Mouse (Mus musculus) limb, embryonic 11.5 days (tissue): ENCODE results near the gene Pgm5. TPM values are rescaled to one million over a fixed set of nuclear protein-coding genes. Genes with fewer than 3 reads are reported as not detected.

Experiments used
- ATAC-seq: fragments of 200-750 bp; cut with Nextera tagmentation; 2 replicates; pipeline ENCODE4 v1.8.0; 2017; ENCODE audit warnings: low read depth; ENCODE audit not compliant: insufficient number of reproducible peaks, low FRiP score, low TSS enrichment
- DNase-seq: peaks from one replicate; pipeline ENCODE4 v3.0.0-alpha.2; 2015; ENCODE audit warnings: low spot score
- H3K27ac ChIP-seq: fragments of 300-500 bp; sonication (generic); replicated peaks from 2 replicates; pipeline ENCODE4 v1.5.1; 2014; ENCODE audit warnings: low read depth, mild to moderate bottlenecking, low read length
- H3K27me3 ChIP-seq: fragments of 300-500 bp; sonication (generic); 2 replicates; pipeline ENCODE4 v1.6.1; 2014; ENCODE audit warnings: mild to moderate bottlenecking, low read length, mixed read lengths; ENCODE audit not compliant: control insufficient read depth, insufficient read depth
- H3K36me3 ChIP-seq: fragments of 300-500 bp; sonication (generic); 2 replicates; pipeline ENCODE4 v1.6.1; 2014; ENCODE audit warnings: mild to moderate bottlenecking, low read length, moderate library complexity, mixed read lengths; ENCODE audit not compliant: control insufficient read depth, insufficient read depth
- H3K4me1 ChIP-seq: fragments of 300-500 bp; sonication (generic); 2 replicates; pipeline ENCODE4 v1.6.1; 2014; ENCODE audit warnings: low read length, mixed read lengths; ENCODE audit not compliant: control insufficient read depth, insufficient read depth
- H3K4me2 ChIP-seq: fragments of 300-500 bp; sonication (generic); 2 replicates; pipeline ENCODE4 v1.6.1; 2014; ENCODE audit warnings: low read depth, mild to moderate bottlenecking, moderate library complexity; ENCODE audit not compliant: severe bottlenecking
- H3K4me3 ChIP-seq: fragments of 300-500 bp; sonication (generic); 2 replicates; pipeline ENCODE4 v1.5.1; 2014; ENCODE audit warnings: low read depth, low read length
- H3K9ac ChIP-seq: fragments of 300-500 bp; sonication (generic); 2 replicates; pipeline ENCODE4 v1.6.1; 2014; ENCODE audit warnings: mild to moderate bottlenecking, low read length
- H3K9me3 ChIP-seq: fragments of 300-500 bp; sonication (generic); 2 replicates; pipeline ENCODE4 v1.6.1; 2016; ENCODE audit warnings: low read length; ENCODE audit not compliant: control insufficient read depth
- WGBS: fragments of 180-500 bp; shearing (Covaris S2); extraction: QIAGEN DNeasy Blood & Tissue Kit; methylation state at CpG from one replicate; pipeline ENCODE4 v1.1.7; 2014; 5-methylcytosine and 5-hydroxymethylcytosine counted together
- polyA plus RNA-seq: library from polyadenylated mRNA; unstranded; fragments of >200 nt; fragmentation: Nextera tagmentation; extraction: Ambion mirVana; gene quantifications from 2 replicates; pipeline ENCODE4 v1.2.1, GENCODE M21; 2014

The Pgm5 gene
- 1.6 and 1.7 TPM in 2 replicates for polyA plus RNA-seq

DNA sequence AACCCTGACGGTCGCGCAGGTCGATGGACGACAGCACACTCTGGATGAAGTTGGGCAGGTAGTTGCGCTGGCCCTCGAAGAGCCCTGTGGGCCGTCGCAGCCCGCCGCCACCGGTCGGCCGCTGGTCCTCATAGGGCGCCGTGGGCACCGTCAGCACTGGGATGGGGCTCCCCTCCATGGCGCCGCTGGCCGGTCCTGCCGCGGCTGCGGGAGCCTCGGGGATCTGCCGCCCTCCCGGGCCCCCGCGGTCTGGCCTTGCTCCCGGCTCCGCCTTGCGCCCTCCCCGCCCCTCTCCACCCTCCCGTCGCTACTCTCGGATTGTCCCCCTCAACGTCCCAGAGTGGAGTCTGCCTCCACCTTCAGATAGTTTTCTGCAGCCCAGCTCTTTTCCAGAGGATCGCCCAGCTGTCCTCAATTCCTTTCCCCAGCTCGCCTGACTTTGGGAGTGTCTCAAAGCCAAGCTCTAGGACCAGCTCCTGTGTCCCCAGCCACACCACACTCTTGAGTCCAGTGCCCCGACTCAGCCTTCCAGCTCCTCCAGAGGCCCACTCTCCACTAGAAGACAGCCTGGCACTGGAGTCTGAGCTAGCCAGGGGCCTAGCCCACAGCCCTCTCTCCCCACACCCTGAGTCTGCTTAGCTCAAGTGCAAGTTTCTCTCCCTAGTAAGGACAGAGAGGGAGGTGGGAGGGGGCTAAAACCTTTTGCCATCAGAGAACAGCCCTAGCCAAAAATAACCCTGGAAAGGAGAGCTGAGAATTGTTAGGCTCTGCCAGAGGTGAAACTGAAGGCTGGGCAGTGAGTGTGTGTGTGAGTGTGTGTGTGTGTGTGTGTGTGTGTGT, at the start of gene Pgm5:
Gene Pgm5 (minus strand): TSS at position 244 of the 840 bp plus-strand sequence.
- ATAC-seq (peak; percentile 39; the same call in 1 of the 2 replicates), DNase-seq (peak; percentile 42)
- peak within 1 kb of the TSS; percentile 55 for H3K9ac ChIP-seq
- peak within 1 kb of the TSS; percentile 38 for H3K4me3 ChIP-seq
- no peaks in the 10 kb centered on the region for H3K36me3 ChIP-seq
- H3K27ac ChIP-seq = no peak within 1 kb of the TSS
- peaks cover 6% of the 10 kb centered on the region; the same call in 1 of the 2 replicates for H3K27me3 ChIP-seq
- under 1% methylated on average over 39 of the region's 39 CpGs for WGBS
- H3K9me3 ChIP-seq = no peaks in the 10 kb centered on the region
- peak within 1 kb of the TSS; percentile 75 for H3K4me2 ChIP-seq
- H3K4me1 ChIP-seq = peaks cover 5% of the 10 kb centered on the region; the same call in 1 of the 2 replicates

DNA sequence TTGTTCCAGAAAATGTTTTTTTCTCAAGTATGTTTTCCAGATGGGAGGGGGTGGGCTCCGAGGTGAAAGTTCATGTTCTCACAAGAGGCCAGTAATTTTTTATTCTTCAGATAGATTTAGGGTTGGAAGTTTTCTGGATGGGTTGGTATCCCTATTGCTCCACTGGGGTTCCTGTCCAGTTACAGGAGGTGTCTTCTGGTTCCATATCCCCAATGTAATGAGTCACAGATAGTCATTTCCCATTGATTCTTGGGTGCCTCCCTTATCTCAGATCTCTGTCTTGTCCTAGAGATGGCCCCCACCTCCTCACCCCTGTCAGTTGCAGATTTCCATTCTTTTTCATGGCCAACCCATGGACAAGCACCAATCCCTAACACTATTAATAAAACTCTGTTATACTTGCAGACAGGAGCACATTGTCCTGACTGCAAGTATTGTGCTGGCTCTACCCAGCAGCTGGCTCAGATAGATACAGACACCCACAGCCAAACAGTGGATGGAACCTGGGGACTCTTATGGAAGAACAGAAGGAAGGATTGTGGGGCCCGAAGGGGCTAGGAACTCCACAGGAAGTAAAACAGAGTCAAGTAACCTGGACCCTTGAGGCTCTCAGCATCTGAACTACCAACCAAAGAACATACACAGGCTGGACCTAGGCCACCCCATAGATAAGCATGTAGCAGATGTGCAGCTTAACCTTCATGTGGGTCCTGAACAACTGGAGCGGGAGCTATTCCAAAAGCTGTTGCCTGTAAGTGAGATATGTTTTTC, 46.9 kb upstream of the Pgm5 start:
- H3K4me1 ChIP-seq = no peaks in the 10 kb centered on the region
- H3K27me3 ChIP-seq = no peaks in the 10 kb centered on the region
- no peaks in the 10 kb centered on the region for H3K9me3 ChIP-seq
- H3K9ac ChIP-seq = no peak overlapping the region
- WGBS = 91% methylated on average over 3 of the region's 3 CpGs
- H3K4me3 ChIP-seq = no peak overlapping the region
- no peak overlapping the region for H3K27ac ChIP-seq
- H3K4me2 ChIP-seq = no peak overlapping the region
- no peaks in the 10 kb centered on the region for H3K36me3 ChIP-seq
- ATAC-seq (no peak), DNase-seq (no peak)

DNA sequence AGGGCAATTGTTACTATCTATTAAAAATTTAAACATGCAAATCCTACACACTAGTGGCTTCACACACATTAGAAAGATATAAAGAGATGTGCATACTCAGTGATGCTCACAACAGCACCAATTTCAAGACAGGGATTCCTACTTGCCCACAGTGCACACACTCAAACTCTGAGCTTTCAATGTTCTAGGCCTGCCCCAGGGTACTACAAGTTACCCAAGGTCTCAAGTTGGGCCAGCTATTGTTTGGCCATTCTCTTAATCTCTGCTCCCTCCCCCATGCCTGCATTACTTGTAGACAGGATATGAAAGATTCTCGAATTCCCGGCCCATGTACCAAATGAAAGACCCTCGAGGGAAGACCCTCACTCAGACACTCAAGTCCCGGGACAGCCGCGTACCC, 46.0 kb upstream of the Pgm5 start:
- no peak for DNase-seq
- Histone ChIP-seq H3K4me3 (no peak overlapping the region), H3K9ac (no peak overlapping the region), H3K27me3 (peaks cover 6% of the 10 kb centered on the region), H3K4me1 (no peaks in the 10 kb centered on the region), H3K27ac (no peak overlapping the region), H3K36me3 (no peaks in the 10 kb centered on the region), H3K4me2 (no peak overlapping the region), H3K9me3 (no peaks in the 10 kb centered on the region)
- ATAC-seq = no peak
- WGBS = 91% methylated on average over 5 of the region's 6 CpGs

DNA sequence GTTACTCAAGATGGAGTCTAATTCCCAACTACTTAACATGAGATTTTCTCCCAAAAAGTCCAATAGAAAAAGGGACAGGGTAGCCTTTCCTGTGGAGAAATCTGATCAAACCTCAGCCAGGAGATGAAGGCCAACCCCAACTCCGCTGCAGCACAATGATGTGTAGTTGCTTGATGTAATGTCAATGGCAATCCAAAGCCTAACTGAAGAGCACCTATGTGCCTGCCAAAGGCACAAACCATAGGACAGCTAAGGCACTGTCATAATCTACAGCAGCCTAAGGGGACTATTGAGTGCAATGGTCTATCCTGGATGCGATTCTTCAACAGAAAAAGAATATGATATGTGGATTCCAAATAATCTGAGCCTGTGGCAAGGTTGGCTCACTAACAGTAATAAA, 41.2 kb upstream of the Pgm5 start:
- Histone ChIP-seq H3K9me3 (no peaks in the 10 kb centered on the region), H3K36me3 (no peaks in the 10 kb centered on the region), H3K4me3 (no peak overlapping the region), H3K27me3 (peaks cover 43% of the 10 kb centered on the region), H3K4me2 (no peak overlapping the region), H3K9ac (no peak overlapping the region), H3K4me1 (peaks cover 4% of the 10 kb centered on the region; the same call in 1 of the 2 replicates), H3K27ac (no peak overlapping the region)
- ATAC-seq (no peak), DNase-seq (no peak)
- 43% methylated on average over 2 of the region's 2 CpGs for WGBS

DNA sequence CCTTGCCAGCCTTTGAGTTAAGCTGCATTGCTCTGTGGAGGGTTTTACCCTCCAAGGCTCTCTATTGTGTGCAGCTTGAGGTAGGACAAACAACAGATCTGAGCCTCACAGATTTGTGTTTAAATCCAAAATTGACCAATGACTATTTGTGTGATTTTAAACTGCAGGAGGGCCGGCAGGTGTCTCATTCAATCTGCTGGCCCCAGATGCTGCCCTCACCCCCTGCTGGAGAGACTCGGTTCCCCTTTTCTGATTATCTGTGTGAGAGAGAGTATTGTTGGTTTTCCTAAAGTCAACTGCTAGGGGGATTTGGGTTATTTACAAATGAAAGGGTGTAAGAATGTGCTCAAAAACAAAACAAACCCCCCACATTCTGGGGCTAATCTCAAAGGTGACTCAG, 40.6 kb upstream of the Pgm5 start:
- Histone ChIP-seq H3K9me3 (no peaks in the 10 kb centered on the region), H3K27ac (no peak overlapping the region), H3K27me3 (peaks cover 49% of the 10 kb centered on the region), H3K4me2 (no peak overlapping the region), H3K4me1 (peaks cover 6% of the 10 kb centered on the region; the same call in 1 of the 2 replicates), H3K9ac (no peak overlapping the region), H3K36me3 (no peaks in the 10 kb centered on the region), H3K4me3 (no peak overlapping the region)
- DNase-seq (no peak), ATAC-seq (no peak)
- 0% methylated on average over 2 of the region's 2 CpGs for WGBS

DNA sequence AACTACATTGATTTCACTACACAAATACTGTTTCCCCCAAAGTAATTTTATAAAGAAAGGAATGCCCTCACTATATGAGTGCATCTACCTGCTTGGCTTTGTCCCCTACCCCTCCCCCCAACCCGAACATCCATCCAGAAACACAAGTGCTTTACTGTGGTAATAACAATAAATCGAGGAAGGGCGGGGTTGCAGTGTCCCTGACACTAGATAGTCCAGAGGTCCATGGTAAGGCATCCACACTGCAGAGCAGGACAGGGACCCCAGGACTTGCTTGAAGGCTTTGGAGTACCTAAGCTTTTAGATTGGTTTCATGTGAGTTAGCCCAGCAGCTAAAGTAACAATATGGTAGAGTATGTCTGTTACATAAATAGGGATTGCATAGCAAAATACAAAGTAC, 40.0 kb upstream of the Pgm5 start:
- no peaks in the 10 kb centered on the region for H3K36me3 ChIP-seq
- H3K27ac ChIP-seq = no peak overlapping the region
- H3K4me3 ChIP-seq = no peak overlapping the region
- ATAC-seq (no peak), DNase-seq (no peak)
- no peaks in the 10 kb centered on the region for H3K9me3 ChIP-seq
- H3K4me1 ChIP-seq = peaks cover 7% of the 10 kb centered on the region; the same call in 1 of the 2 replicates
- 8% methylated on average over 3 of the region's 3 CpGs for WGBS
- peaks cover 55% of the 10 kb centered on the region for H3K27me3 ChIP-seq
- no peak overlapping the region for H3K9ac ChIP-seq
- no peak overlapping the region for H3K4me2 ChIP-seq

DNA sequence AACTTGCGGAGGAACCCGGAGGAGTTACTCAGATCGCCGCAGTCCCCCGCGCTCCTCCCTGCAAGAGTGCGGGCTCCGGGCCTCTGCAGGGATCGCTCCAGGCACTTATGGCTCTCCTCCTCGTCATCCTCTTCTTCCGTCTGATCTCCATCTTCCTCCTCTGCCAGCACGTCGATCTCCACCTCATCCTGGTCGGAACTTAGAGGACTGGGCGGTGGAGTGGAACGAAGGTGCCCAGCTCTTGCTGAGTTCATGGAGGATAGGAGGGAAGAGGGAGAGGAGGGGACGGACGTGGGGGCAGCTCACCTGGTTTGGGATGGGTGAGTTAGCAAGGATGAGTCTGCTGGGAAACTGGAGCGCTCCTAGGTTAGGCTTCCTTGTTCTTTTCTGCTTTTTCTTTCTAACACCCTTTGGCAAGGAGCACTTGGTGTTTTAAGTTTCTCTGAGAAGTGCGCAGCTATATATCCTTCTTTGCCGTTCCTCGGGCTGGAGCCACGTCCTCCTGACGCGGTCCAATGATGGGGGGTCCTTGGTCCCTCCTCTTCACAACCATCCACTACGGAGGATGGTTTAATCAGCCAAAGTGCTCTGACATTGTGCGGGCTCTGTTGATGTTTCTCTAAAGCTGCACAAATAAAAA, 39.0 kb upstream of the Pgm5 start, which contains the start of gene Foxd4:
Gene Foxd4 (minus strand): TSS at position 617 of the 640 bp plus-strand sequence.
- Histone ChIP-seq H3K4me3 (peak within 1 kb of the TSS; percentile 32), H3K9me3 (no peaks in the 10 kb centered on the region), H3K9ac (no peak within 1 kb of the TSS), H3K27me3 (peaks cover 59% of the 10 kb centered on the region), H3K4me1 (peaks cover 7% of the 10 kb centered on the region; the same call in 1 of the 2 replicates), H3K27ac (no peak within 1 kb of the TSS), H3K4me2 (peak within 1 kb of the TSS; percentile 71), H3K36me3 (no peaks in the 10 kb centered on the region)
- under 1% methylated on average over 27 of the region's 27 CpGs for WGBS
- no peak for ATAC-seq
- no peak for DNase-seq
